Mouse (Mus musculus) thymus, postnatal 10 days (tissue): ENCODE data around the gene Jun.

ENCODE experiments used
- DNase-seq, 2 experiments: peaks; one replicate each; pipeline ENCODE4 v3.0.0; 2021; ENCODE audit warnings: low spot score in 2 of 2

Jun gene

DNA sequence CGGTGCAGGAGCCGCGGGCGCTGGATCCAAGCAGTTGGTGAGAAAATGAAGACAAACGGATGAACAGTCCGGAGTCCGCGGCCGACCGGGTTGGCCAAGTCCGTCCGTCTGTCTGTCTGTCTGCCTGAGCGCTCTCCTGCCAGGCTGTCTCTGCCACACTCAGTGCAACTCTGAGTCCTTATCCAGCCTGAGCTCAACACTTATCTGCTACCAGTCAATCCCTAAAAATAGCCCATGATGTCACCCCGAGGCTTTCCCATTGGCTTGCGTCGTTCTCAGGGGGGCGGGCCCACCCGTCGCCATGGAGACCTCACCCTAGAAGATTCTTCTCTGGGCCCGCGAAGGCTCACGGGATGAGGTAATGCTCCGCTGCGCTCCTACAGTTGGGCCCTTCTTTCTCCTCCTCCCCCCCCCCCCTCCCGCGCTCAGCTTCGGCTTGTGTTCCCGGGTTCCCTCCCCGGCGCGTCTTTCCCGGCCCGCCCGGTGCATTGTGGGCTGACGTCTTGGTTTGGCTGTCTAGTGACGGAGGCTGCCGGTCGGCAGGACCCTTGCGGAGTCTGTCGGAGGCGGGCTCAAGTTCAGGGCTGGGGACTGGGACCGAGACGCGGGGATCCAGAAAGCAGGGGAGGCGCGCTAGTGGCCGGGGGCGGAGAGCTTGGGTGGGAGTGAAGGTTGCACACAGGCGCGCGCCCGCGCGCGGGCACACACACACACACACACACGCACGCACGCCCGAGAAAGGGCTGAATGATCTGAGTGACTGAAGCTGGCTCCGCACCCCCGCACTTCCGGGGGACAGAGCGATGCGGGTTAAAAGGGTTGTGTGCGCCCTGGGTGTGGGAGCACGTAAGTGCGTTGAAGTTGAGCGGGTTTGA lies at the start of gene Jun:
Gene Jun, minus strand, starts transcription at position 198 of the 875 bp plus-strand sequence.
- peak; percentile 99 for DNase-seq

DNA sequence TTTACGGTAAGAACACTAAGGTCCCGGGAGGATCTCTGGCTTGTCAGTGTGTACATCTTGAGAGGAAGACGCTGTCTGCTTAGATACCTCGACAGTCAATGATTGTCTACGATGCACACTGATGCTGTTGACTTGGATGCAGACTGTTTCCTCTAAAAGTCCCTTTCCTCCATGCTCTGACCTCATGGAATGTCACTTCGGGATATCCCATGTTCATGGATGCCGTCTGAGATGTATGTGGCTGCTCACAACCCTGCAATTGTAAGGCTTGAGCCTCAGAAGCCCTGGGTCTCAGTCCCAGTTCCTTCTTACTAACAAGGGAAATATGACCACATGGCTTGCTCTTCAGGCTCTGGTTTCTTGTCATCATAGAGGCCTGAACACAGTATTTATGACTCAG lies 49.7 kb upstream of the Jun start:
- DNase-seq = no peak

DNA sequence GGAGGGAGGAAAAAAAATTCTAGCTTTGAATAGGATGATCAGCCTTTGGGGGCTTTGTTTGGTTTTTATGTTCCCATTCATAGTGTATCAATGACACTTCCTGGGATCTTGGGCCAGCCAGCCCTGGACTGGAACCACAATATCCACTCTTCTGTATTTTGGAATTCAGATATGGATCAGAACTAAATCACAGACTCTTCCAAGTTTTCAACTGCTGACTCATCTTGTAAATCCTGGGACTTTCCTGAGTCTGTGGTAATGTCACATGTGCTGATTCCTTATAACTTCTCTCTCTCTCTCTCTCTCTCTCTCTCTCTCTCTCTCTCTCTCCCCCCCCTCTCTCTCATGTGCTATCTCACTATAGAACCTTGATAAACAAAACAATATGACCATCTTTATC lies 48.7 kb upstream of the Jun start:
- DNase-seq = no peak

DNA sequence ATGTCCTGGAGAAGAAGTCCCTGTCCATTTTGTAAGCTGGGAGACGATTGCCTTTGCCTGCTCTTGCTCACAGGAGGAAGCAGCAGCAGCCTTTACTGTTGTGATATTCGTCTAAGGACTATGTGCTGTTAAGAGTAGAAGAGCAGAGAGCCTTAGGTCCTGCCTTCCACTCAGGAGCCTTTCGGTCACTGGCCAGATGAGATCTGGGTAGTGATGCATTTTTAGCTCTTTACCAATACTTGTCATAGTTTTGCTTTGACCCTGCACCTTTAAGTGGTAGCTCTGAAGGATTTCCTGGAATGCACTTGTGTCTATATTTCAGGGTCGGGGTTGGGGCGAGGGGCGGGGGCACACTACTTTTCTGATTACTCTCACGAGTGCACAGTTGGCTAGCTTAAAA lies 47.4 kb upstream of the Jun start:
- no peak for DNase-seq

DNA sequence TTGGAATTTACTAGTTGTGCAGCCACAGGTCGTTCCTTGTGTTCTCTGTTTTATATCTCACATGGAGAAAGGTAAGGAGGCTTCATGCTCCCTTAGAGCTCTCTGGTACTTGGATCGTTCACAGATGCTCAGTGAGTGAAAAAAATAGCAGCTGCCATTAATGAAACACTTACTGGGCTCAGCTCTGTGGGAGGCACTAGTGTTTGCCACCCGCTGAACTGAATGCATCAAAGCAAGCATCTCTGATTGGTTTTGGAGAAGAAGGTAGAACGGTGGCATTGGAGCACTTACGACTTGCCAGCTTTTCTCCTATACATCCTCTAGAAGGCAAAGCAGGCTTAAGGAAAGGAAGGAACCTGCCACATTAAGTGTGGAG lies 46.7 kb upstream of the Jun start:
- DNase-seq = no peak

DNA sequence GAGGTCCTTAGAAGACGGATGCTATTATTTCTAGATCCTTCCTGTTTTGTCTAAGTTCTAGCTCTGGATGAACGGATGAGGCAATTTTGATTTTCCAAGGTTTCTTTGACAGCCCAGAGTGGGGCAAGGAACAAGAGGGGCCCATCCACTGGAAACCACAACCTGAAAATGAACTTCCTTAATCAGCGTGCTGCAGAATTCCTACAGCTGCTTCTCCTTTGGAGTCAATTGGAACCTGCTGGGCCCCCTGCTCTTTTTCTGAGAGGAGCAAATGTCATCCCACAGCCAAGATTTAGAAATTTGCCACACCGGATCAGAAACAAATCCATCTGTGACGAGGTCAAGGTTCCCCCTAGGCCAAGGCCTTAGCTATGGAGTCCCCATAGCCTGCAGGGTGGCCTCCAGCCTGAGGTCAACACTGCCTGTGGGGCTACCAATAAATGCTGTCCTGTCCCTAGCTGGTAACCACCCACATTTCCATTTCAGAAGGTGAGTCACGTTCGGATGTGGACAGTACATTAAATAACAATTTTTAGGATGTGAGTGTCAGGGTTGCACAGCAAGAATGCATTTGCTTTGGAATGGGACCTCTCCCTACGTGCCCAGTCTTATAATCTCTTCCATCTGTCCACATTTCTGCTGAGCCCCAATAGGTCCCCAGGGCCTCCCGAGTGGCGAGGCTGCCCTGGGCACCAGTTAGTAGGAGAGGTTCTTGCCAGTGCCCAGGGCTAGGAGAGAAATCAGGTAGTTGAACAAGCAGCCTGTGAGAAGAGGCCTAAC lies 46.1 kb upstream of the Jun start:
- DNase-seq = no peak

DNA sequence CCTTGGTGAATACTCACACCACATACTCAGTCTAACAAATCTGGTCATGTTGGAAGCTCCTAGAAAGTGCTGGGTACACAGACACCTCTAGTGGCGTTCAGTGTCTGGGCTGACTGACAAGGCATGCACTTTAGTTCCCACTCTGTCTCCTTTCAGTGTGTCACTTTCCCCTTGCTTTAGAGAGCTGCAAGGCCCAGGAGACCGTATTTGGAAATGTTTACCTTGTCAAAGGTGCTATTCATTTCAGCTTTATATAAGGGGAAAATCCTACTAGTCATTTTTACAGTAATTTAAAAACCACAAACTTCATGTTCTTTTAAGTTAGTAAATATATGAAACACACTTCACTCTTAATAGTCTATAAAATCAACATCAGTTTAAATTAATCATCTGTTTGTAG lies 44.7 kb upstream of the Jun start:
- no peak for DNase-seq

DNA sequence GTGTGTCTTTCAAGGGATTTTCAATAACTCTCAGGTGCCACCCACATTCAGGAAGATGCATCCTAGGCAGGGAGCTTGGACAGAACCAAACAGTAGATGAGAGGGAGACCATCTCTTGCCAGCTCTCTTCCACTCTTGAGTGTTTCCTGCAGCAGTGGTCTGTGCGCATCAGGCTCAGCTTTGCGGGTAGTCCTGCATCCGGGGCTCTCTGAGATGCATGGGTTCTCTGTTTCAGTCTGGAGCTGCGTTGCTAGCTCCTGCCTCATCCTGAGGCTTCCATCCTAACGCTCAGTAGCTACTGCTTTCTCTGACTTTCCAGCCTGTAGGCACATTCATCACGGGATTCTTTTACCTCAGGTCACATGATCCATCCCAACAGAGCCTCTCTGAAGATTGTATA lies 43.9 kb upstream of the Jun start:
- DNase-seq = no peak

DNA sequence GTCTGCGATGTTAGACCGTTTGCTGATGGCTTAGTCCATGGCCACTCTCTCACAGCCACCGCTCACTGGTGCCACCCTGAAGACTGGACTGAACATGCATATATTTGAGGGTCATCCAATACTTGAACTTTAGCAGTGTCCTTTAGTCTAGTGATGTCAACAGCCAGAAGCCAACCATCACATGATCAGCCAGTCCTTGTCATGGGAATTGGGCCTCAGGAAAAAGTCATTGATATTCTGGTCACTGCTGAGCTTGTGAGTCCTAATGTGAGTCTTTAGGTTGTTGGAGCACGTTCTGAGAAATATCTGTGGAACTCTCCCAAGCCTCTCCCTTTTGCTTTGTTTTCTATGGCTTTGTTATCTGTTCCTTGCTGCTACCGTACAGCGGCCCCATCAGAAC lies 43.3 kb upstream of the Jun start:
- no peak for DNase-seq

DNA sequence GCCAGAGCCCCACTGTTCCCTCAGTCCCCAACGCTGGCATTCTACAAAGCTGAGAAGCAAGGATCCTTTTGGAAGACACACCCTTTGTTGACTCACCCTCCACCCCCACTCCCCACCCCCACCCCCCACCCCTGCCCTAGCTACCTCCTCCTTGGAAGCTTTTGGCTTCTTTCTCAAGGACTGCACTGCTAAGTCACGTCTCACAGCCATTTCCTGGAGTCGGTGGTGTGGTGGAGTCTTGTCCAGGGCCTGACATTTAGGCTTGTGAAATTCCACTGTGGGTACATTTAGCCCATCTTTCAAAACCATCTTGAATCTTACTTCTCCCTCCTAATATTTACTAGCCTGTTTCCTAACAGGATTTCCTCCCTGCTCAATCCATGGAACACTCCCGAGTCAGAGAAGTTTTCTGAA lies 42.7 kb upstream of the Jun start:
- no peak for DNase-seq

DNA sequence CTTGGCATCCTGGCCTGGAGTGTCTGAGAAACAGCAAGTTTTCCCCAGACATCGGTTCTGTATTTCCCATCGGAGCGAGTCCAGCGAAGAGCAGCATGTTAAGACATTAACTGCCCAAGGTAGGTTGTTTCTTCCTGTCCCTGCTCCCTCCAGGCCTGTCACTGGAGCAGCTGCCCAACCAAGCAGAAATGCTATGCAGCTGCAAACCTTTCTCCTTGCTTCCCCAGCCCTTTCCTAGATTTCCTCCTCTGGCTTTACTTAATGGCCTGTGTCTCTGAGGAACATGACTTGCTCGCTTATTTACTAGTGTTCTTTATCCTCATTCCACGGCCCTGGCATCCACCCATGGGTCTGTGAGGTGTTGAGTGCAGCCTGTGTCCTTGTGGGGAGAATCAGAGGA lies 41.6 kb upstream of the Jun start:
- no peak for DNase-seq

DNA sequence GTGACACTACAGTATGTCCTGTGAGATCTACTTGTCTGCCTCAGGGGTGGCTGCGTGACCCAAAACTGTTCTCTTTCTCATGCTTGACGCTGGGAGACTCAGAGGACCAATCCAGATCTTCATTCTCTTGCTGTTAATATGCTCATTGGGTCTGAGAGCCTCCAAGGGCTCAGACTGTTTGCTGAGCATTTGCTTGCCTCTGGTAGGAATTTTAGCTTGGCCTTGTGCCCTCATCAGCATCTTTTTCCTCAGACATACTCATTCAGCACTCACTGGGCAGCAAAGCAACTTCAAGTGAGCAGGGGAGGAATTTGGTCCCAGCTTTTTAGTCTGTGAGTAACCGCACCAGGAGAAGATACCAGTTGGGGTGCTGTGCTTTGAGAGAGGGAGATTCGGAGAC lies 40.5 kb upstream of the Jun start:
- no peak for DNase-seq

DNA sequence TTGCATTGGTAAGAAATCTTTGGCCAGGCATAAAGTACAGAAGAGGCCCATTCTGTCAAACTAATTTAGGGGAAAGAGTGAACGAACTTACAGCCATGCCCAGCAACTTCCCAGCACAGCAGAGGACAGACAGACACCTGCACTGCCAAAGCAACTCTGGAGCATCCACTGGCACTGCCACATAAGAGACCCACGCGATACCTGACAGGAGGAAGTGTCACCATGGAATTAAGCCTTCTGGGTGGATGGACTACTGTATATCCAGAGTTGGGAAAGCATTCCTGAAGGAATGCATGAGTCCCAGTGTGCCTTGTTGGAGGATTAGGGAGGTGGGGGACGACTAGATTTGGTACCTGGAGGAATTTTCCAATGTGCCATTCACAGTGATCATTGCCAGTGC lies 39.5 kb upstream of the Jun start:
- DNase-seq = no peak

DNA sequence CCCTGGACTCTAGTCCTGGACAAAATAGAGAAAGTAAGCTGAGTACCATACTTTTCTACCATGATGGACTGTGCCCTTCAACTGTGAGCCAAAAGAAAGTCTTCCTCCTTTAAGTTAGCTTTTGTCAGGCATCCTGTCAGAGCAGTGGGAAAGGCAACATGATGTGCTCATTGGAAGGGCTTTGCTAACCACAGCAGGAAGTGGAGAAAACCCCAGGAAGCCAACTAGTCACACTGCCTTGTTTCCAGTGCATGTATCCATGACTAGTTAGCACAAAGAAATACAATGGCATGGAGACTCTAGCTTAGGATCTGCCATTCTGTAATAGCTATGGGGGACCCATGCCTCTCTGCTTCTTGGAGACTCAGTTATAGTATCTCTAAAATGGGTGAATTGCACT lies 37.9 kb upstream of the Jun start:
- no peak for DNase-seq

DNA sequence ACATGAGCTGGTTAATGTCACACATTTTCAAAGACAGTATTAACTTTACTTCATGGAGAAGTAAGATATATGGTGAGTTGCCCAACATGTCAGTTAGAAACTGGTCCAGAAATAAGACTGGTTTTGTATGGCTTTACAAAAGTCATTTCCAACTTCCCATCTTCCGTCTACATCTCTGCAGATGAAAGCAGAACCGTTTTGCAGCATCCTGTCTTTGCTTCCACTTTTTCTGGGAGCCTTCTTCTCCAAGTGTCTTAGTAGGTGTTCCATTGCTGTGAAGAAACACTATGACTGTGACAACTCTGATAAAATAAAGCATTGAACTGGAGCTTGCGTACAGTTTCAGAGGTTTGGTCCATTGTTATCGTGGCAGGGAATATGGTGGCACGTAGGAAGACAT lies 37.0 kb upstream of the Jun start:
- DNase-seq = no peak

DNA sequence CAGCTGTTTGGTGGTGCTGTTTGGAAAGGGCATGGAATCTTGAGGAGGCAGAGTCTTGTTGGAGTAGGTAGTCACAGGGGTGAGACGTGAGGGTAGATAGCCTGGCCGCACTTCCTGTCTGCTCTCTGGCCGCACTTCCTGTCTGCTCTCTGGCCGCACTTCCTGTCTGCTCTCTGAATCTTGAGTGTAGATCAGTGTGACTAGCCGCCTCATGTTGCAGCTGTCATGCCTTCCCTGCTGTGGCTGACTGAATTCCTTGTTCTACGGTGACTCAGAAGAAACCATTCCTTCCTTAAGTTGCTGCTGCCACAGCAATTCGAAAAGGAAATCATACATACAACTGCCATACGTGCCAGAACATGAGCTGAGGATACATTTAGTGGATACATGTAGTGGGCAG lies 31.9 kb upstream of the Jun start:
- no peak for DNase-seq

DNA sequence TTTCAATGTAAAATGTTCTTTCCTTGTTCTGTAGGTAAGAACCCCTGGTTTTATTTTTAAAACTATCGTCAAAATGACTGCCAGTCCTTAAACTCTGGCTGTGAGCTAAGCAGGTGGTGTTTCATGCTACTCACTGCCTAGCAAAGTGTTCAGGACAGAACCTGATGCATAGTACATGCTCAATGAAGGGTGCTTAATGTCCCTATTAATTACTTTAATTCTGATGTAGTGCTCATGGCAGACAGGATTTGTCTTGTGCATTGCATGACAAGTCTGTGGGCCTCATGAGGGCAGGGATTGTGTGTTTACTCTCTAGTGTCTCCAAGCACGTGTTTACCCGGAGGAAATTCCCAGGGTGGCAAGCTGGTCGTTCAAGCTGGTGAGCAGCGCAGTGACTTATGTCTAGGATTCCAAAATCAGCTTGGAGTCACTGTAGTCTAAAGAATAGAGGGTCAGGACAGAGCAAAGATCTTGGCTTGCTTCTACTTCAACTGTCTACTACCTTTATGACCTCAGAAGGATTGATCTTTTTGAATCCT lies 31.2 kb upstream of the Jun start:
- DNase-seq = no peak

DNA sequence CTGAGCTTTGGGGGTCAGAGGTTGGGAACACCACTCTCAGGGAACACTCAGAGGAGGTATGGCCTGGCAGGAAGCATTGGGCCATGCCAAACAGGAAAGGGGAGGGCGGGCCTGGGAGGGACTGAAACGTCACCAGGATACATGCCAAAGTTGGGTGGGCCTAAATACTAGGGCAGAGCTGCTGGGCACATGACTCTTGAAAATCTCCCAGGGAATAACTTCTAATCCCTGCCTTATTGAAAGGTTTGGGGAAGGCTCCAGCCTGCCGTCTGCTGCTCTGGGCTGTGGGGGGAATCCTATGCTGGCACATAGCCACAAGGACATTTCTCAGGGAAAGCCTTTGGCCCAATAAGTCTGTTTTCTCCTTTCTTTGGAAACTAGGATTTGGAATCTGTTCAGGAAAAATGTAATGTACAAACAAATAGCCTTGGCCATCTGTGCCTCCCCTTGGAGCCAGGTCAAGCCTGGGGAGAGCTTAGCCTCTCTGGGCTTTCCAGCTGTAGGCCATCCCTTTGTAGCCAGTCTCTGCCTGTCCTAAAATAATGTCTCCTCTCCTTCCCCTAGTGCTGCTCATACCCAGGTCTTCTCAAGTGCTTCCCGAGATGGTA lies 30.6 kb upstream of the Jun start:
- DNase-seq = no peak

DNA sequence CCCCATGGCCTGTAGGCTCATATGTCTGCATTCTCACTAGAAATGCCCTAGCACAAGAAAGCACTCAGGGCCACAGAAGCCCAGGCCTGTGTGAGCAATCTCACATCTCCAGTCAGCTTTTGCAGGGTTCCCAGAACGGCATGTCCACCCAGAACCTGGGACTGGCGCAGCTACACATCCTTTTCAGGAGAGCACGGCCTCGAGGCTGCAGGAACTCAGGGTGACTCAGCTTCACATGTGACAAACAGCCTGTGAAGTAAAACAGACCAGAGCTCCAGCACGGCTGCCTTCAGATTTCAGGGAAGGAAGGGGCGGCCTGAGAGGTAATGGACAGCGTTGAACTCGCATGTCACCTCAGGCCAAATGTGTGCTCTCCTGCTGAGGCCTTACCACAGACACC lies 29.6 kb upstream of the Jun start:
- DNase-seq = no peak

DNA sequence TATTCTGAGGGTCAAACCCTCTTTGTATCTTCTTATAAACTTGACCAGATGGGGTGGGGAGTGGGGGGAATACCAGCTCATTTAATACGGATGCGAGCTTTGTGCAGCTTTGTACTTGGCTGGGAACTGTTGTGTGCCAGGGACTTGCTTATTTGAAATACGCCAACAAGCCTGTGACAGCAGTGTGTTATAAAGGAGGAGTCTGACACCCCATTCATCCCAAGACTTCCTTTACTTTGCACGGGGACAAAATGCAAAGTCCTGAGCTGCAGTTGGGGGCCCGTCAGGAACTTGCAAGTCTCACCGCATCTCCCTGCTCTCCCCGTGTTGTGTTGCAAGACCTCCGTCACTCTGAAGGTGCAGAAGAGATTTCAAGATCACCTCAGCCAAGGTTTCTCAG lies 26.6 kb upstream of the Jun start:
- DNase-seq = no peak

DNA sequence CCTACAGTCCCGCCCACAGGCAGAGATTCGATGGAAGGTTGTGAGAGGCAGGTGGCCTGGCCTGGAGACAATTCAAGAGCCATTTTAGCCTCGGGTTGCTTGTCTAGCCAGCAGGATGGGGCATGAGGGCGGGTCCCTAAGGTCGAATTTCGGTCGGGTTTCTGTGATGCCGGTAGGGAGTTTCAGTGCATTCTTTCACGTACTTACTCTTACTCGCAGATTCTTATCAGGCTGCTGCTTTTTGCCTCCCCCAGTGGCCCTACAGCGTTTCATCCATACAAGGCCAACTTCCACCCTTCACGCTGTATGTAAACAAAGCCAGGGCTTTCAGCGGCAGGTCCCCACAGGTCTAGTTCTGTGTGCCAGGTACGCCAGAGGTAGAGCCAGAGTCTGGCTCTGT lies 24.3 kb upstream of the Jun start:
- no peak for DNase-seq

DNA sequence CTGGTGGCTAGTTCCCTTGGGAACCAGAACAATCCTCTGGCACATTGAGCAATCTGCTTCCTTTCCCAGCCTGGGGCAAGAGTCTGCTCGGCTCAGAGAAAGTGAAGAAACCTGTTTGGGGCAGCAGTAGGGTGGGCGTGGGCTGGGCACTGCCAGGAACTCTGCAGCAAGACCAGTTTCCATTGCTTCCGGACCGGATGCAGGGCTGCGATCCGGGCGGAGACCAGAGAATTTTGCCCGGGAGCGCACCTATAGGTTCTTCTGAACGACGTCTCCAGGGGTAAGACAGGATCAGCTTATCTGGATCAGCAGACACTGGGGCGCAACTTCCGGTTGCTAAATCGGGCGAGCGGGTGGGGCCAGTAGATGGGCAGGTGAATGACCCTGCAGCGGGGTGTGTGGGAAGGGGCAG lies 23.6 kb upstream of the Jun start:
- DNase-seq = no peak

DNA sequence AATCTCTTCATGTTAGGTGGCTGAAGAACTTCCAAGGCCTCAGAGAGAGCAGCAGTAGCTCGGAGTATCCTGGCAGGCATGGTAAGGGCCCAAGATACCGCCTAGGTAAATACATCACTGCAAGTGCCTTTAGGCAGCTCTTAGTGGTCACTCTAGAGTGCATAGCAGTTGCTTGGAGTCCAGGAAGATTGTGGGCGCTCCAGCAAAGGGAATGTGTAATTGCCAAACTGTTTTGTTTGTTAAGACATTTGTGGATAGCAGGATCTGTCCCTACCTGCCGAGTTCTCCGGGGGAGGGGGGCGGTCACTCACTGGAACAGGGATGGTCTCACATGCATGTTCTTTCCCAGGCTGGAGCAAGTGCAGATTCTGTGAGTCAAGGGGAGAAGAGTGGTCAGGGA lies 22.3 kb upstream of the Jun start:
- no peak for DNase-seq
